Comparison of ENCODE assay signal across 16 mouse cellular contexts in genomic region chr2:134935469-134935868, GRCm38 (mm10).
"Had no signal": no experiment of that assay in that cellular context is flagged by ENCODE, and none has a peak within 500 bp of the region (broad histone marks: within the 10 kb centered on the region; RNA-seq: fewer than 3 reads in every experiment).

No protein-coding gene starts in this region.

- DNase-seq: lung, postnatal 14 days; lung, postnatal 36 days; right cerebral cortex, postnatal 14 days; thymus, adult 2 months; thymus, postnatal 25 days; thymus, postnatal 4 days had no signal

- H3K27ac ChIP-seq: lung, embryonic 15.5 days; macrophage; midbrain, embryonic 13.5 days; midbrain, embryonic 15.5 days; neural tube, embryonic 12.5 days; stomach, embryonic 15.5 days; stomach, postnatal 0 days had no signal

- H3K27me3 ChIP-seq: megakaryocyte, embryonic 14.5 days; neural tube, embryonic 12.5 days; stomach, embryonic 15.5 days had no signal

- ATAC-seq: lung, postnatal 0 days; midbrain, embryonic 13.5 days; midbrain, embryonic 15.5 days had no signal

- H3K4me1 ChIP-seq: midbrain, embryonic 15.5 days; neural tube, embryonic 12.5 days; stomach, embryonic 15.5 days had no signal

- H3K9me3 ChIP-seq: lung, embryonic 15.5 days; megakaryocyte, embryonic 14.5 days; midbrain, embryonic 13.5 days; midbrain, embryonic 15.5 days; neural tube, embryonic 12.5 days; stomach, embryonic 15.5 days had no signal

- H3K4me3 ChIP-seq: lung, embryonic 15.5 days; megakaryocyte, embryonic 14.5 days; midbrain, embryonic 13.5 days; midbrain, embryonic 15.5 days; neural tube, embryonic 12.5 days; stomach, embryonic 15.5 days had no signal

- H3K4me2 ChIP-seq: lung, embryonic 15.5 days; midbrain, embryonic 11.5 days; midbrain, embryonic 13.5 days; midbrain, embryonic 15.5 days; neural tube, embryonic 12.5 days; stomach, embryonic 15.5 days had no signal

- H3K36me3 ChIP-seq: lung, embryonic 15.5 days; midbrain, embryonic 13.5 days; midbrain, embryonic 15.5 days; neural tube, embryonic 12.5 days; stomach, embryonic 15.5 days had no signal

- H3K9ac ChIP-seq: lung, embryonic 15.5 days; midbrain, embryonic 13.5 days; midbrain, embryonic 15.5 days; neural tube, embryonic 12.5 days; stomach, embryonic 15.5 days had no signal
